Mouse (Mus musculus): ENCODE data around the gene Cic. TPM values are rescaled to one million over a fixed set of nuclear protein-coding genes. Genes with fewer than 3 reads are reported as not detected.
A peak's percentile ranks its signal among the peaks of the same experiment; 100 is the strongest.
"Not testable (repeated sequence)": the region's sequence is repeated elsewhere in the genome, so short reads cannot be mapped to it uniquely, and the experiment has no call there.

Cic gene
- total RNA-seq, 2 experiments from 2014 or later: 31.4 to 37.6 TPM

DNA sequence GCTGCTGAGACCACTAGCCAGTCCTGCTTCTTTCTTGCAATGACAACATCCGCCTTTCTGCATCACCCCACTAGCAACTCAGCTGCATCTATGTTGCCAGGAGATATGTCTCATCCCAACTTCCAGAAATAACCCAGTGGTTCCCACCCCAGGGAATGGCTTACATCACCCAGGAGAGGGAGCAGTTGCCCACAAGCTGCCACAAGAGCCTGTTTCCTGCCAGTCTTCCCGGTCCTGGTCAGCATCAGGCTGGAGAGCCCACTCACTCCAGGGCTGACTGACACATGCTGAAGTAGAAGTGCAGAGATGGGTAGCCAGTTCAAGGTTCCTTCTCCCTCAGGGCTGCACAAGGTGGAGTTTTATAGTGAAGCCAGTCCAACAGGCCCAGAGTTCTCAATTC, 26.4 kb upstream of the Cic start:
- intact Hi-C loops (cut with DNase I): loop anchor here (5.0 kb wide), 2 partner anchors 91 to 141 kb away; no protein-coding TSS in a partner anchor
- peak in 1 of 2 experiments; percentile 35 for DNase-seq

- intact Hi-C loops (cut with DNase I): loop anchor here (5.0 kb wide), 2 partner anchors 89 to 139 kb away; no protein-coding TSS in a partner anchor
- DNase-seq: no peak
Observed at GRCm38 (mm10) chr7:25243361-25243760, 24.1 kb upstream of the Cic start.

DNA sequence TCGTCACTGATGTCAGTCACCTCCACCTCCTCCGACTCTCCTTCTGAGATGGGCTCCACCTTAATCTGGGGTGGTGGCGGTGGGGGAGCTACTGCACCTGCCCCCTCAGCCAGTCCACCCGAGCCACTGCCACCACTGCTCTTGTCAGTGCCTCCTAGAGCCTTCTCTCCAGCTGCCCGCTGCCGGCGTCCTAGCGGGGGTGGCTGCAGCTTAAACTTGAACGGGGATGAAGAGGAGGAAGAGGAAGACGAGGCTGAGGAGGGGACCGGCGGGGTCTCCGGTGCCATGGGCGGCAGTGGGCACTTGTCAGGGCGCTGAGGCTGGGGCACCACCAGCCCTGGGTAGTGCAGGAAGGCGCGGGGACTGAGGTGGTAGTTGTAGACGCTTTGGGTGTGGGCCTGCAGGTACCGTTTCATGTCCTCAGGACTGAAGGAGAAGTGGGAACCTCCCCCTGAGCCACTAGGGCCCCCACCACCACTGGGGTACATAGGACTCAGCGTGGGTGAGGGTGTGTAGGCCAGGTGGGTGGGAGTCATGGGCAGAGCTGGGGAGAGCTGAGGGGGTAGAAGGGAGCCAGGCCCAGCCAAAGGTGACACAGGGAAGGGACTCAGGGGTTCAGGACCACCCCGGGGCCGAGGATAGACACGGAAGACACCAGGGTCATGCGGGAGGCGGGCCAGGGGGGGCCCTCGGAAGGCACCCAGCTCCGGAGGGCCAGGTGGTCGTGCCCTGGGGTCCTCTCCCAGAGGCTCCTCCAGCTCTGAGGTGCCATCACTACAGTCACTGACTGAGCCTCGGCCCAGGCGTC, 22.7 kb upstream of the Cic start:
- intact Hi-C loops (cut with DNase I): loop anchor here (2.0 to 5.0 kb wide), 5 partner anchors 26 to 148 kb away; partner anchors contain the start of gene Megf8
- no peak for DNase-seq

DNA sequence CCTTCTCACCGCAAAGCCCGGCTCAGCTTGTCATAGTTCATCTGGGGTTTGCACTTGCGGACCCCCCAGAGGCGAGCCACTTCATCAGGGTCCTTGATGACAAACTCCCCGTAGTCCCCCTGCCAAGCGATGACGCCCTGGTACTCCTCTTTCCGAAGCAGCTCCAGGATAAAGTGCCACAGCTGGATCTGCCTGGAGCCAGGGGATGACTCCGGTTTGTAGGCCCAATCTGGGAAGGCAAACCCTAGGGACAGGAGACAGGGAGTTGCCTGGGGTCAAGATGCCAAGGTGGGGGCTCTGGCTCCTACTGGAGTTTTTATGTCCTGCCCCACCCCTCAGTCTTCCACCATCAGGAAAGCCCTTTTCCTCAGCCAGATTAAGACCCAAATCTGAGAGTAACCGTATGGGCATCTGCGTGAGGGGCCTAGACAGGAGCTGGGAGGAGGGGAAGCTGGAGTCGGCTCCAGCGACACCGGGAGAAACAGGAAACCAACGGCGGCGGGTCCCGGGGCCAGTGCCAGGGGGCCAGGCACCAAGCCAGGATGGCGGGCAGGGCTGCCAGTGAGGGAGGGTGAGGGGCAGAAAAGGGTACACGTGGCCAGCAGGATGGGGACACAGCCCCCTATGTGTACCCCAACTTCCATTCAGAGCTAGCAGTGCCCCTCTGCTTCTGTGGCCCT, 21.3 kb upstream of the Cic start:
- intact Hi-C loops (cut with DNase I): loop anchor here (5.0 kb wide), 2 partner anchors 71 to 146 kb away; partner anchors contain the start of gene Megf8
- DNase-seq: peak in 1 of 2 experiments; percentile 41

DNA sequence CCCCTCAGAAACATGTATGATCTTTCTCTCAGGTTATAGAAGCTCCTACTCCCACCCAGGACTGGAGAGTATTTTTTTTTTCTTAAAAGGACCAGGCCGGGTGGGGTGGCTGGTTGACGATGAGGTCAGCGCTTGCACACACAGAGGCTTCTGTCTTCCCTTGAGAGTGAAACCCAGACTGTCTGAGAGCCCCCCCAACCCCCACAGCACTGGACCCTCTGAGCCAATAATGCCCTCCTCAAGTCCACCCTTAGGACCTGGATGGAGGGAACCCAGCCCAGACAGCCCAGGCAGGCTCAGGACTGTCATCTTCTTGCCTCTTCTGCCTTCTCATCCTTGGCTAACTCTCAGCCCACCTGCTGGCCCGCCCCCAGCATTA, 20.8 kb upstream of the Cic start:
- no peak for DNase-seq
- intact Hi-C loops (cut with DNase I): loop anchor here (5.0 kb wide), 2 partner anchors 71 to 146 kb away; partner anchors contain the start of gene Megf8

GRCm38 (mm10) chr7:25247498-25247897, 20.0 kb upstream of the Cic start:
- intact Hi-C loops (cut with DNase I): loop anchor here (5.0 kb wide), 2 partner anchors 70 to 145 kb away; partner anchors contain the start of gene Megf8
- no peak for DNase-seq

DNA sequence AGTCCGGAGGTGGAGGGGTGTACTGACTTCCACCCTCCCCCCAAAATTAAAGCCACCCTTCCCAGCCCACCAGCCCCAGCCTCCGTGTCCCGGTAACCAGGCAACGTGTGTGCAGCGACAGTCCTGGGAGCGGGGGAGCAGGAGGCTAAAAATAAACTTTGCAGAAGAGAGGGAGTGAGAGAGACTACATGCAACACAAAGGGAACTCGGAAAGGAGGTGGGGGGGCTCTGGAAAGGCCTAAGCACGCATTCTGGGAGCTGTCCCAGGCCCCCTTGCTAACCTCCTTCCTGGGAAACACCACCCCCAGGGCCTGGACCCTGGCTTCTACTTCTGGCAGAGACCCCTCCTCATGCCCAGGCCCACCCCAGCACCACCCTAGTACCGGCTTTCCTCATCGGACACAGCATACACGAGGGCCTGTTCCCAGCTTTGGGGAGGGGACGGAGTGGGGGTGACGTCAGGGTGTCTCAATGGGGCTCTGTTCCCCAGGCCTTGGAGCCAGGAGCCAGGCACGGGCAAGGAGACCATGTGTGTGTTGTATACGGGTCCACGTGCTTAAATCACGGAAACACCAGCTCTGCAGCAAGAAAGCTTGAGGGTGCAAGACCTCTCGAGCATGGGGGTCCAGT, 19.4 kb upstream of the Cic start:
- DNase-seq: peak in 1 of 2 experiments; percentile 26
- intact Hi-C loops (cut with DNase I): loop anchor here (5.0 kb wide), 2 partner anchors 69 to 144 kb away; partner anchors contain the start of gene Megf8

- no peak for DNase-seq
- intact Hi-C loops (cut with DNase I): loop anchor here (5.0 kb wide), 2 partner anchors 68 to 143 kb away; partner anchors contain the start of gene Megf8
Observed at GRCm38 (mm10) chr7:25248846-25249313, 18.6 kb upstream of the Cic start.

DNA sequence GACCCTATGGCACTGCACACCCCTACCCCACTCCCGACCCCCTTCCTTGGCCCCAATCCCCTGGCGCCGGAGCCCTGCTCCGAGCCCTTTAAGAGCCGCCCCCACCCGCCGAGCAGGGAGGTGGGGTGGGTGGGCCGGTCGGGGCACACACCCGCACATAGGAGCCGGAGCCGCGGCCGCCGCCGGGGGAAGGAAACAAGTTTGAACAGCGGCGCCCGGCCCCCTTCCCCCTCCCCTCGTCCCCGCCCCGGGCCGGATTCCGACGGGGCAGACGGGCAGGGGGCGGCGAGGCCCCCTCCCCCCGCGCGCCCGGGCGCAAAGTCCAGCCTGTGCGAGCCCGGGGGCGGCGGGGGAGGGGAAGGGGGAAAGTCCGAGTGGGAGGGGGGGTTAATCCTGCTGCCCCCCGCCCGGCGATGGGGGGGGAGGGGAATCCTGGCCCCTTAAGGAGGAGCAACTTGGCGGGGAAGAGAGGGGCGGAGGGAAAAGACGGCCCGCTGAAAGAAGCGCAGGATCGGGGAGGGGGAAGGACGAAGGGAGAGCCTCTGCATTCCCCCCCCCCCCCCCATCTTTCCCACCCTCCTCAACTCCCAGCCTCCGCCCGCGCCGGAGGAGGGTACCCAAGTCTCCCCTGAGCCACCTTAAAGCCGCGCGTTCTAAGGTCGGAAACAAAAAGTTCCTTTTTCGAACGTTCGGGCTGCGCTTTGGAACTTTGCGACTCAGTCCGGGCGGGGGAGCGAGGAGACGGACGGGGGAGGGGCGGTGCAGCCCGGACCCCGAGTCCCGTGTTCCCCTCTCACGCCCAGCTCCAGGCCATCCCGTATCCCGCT, 18.0 kb upstream of the Cic start:
- intact Hi-C loops (cut with DNase I): loop anchor here (5.0 kb wide), 2 partner anchors 68 to 143 kb away; partner anchors contain the start of gene Megf8
- DNase-seq: peak; percentile 71 to 76

DNA sequence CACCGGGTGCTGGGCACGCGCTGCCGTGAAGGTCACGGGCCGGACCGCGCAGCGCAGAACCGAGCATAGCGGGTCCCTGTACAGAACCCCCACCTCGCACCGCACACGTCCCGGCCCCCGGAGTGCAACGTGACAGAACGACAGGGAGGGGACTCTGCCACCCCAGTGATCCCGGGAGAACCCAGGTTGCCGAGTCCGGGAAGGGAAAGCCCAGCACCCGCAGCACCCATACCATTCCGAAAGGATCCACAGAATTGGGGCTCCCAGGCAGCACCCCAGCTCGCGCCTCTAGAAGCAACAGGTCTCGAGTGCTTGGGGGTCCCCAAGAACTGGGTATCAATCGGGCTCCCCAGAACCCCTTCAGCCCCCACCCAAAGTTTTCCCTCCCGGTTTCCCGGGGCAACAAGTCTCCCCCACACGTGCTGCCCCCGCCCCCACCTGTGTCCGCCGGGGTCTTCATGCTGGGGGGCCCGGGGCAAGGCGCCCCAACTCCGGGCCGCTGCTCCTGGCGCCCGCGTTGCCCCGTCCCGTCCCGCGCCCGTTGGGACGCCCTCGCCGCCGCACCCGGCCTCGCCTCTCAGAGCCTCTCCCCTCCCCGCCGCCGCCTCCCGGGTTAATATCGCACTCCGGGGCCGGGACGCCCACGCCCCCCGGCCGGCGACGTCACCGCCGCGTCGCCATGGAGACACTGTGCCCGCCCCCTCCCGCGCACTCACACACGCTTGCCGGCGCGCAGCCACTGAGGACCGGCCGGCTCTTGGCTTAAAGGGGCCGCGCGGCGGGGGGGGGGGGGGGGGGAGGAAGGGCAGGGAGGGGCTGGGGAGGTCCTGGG, 17.1 kb upstream of the Cic start, which contains the start of gene Erf:
TSS of gene Erf (minus strand) at position 621 of the 832 bp plus-strand sequence.
- intact Hi-C loops (cut with DNase I): no loop called here
- peak; percentile 94 to 97 for DNase-seq

DNA sequence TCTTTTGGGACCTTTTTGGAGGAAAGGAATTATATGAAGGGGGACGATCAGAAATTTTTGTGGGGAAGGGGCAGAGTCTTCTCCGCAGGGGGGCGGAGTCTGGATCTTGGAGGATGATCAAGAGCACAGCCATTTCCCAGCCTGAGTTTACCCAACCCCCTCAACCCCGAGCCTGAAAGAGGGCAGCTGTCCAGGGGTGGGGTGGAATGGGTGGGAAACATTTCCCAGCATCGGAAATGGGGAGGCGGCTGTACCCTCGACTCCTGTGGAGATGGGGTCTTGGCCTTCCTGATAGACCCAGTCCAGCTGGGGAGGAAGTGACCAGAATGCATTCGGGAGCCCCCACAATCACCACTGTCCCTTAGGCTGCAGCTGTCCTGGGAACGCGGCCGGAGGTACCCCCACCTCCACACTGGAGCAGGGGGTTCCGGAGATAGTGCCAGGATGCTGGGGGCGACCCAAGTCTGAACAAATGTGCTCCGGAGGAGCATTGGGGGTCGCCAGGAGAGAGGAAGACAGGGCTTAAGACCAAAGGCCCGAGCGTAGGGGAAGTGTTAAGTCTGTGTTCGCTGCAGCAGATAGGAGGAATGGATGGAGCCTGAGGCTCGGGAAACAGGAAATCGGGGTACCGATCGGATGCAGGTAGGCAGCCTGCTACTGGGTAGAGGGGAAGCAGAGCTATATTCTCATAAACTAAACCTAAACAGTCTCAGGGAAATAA, 16.3 kb upstream of the Cic start:
- intact Hi-C loops (cut with DNase I): no loop called here
- peak; percentile 60 to 67 for DNase-seq

GRCm38 (mm10) chr7:25251822-25252221, 15.7 kb upstream of the Cic start:
- no peak for DNase-seq
- intact Hi-C loops (cut with DNase I): no loop called here

DNA sequence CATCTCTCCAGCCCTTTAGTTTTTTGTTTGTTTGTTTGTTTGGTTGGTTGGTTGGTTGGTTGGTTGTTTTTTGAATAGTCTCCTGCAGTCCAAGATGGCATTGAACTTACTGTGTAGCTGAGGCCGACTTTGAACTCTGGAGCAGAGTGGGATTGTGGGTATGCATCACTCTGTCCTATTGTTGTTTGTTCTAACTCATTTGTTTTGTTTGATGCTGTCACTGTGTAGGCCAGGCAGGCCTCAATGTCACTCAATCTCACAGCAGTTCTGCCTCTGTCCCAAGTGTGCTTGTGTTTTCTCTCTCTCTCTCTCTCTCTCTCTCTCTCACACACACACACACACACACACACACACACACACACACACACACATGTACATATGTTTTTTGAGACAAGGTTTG, 5.6 kb upstream of the Cic start:
- DNase-seq: no peak
- intact Hi-C loops (cut with DNase I): no loop called here

DNA sequence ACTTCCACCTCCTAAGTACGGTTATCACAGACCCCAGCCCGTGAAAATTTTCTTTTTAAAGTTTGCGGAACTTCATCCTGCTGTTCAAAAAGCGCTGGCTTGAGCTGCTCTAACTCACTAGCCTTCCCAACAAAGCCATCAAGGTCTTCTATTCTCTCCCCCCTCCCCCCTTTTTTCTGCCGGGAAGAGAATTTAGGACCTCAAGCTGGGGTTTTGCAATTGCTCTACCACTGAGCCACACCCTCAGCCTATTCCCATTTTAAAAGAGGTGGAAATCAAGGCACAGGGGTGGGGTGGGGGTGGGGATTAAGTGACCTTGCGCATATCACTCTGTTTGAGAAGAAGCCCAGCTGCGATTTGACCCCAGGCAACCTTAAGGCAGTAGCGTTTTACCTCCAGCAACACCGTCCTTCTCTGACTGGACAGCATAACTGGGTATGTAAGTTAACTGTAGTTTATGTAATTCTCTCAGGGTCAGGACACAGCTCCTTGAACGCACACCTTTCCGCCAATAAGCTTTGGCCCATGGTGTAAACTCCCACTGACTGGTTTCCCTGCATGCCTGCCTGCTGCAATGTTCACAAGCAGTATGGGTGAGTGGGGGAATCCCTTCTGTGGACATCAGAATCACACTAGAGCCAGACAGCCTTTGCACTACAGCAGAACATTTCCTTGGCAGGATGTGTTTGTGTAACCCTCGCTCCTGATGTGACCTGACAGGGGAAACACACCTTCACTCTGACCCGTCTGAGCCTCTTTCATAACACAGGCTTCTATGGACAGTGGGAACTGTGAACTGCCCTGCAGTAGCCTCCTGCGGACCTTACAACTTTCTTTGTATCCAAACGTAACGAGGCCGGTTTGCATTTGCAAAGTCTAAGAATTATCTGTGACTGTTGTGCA, 3.3 kb upstream of the Cic start:
- intact Hi-C loops (cut with DNase I): no loop called here

GRCm38 (mm10) chr7:25265743-25266142, 1.8 kb upstream of the Cic start:
- intact Hi-C loops (cut with DNase I); DNase-seq: not testable (repeated sequence)

More for the DNA sequence above, 3.3 kb upstream of the Cic start:
- no peak for DNase-seq

DNA sequence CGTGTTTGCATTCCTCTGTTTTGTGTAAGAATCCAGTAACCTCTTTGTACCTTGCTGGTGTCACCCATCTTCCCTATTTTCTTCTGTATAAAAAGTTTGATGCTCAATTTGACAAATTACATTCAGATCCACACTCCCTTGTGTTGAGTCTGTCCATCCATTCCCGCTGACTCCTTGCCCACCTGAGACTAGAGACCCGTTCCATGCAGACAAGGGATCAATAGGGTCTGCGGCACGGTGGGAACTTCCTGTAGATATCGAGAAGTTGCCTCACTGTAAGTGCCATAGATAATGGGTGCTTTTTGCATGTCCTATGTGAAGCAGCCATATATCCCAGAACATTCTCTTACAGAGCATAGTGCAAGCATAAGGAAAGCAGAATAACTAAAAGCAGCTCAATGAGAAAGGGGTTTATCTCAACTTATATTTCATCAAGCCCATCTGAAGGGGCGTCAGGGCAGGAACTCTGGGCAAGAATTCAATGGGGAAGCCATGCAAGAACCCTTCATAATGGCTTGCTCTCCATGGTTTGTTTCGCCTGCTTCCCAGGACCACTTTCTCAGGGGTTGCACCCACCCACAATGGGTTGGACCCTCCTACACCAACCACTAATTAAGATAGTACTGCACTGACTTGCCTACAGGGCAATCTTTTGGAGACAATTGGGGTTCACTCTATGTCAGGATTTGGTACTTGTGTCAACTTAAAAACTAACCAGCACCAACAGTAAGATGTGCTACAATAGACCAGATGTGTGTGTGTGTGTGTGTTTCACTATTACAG, 1.1 kb upstream of the Cic start:
- intact Hi-C loops (cut with DNase I): no loop called here

More for the DNA sequence above, 1.1 kb upstream of the Cic start:
- no peak for DNase-seq

Data from gastrocnemius, postnatal 36 days (tissue).